Mouse (Mus musculus): ENCODE measurements at regions not wholly inside any gene's neighbourhood (a gene's known extent, or its start where the extent isn't known, plus 50 kb on each side); places are given as distances from the start of the nearest gene placed in this dataset.

GRCm38 (mm10) chr5:100268111-100268878 lies 108.7 kb upstream of the Tmem150c start:
- no peaks in the 10 kb centered on the region for H3K36me3 ChIP-seq (replicated peaks)
- no peaks in the 10 kb centered on the region for H3K9me3 ChIP-seq
- H3K9ac ChIP-seq: no peak overlapping the region
- no peak overlapping the region for H3K4me2 ChIP-seq
- H3K4me1 ChIP-seq: peaks cover 9% of the 10 kb centered on the region; the same call in 1 of the 2 replicates
- WGBS: 62% methylated on average over 8 of the region's 8 CpGs
- no peaks in the 10 kb centered on the region for H3K27me3 ChIP-seq (replicated peaks)
- no peak for ATAC-seq (replicated peaks)
- H3K27ac ChIP-seq: no peak overlapping the region
- no peak overlapping the region for H3K4me3 ChIP-seq

- H3K27me3 ChIP-seq (replicated peaks): no peaks in the 10 kb centered on the region
- no peak for ATAC-seq (replicated peaks)
- H3K4me2 ChIP-seq: no peak overlapping the region
- peaks cover 9% of the 10 kb centered on the region; the same call in 1 of the 2 replicates for H3K4me1 ChIP-seq
- 65% methylated on average over 17 of the region's 17 CpGs for WGBS
- H3K9me3 ChIP-seq: no peaks in the 10 kb centered on the region
- H3K27ac ChIP-seq: 0 out of 2 replicates have a peak overlapping the region, but pooled peaks have one; percentile 25
- H3K9ac ChIP-seq: no peak overlapping the region
- no peaks in the 10 kb centered on the region for H3K36me3 ChIP-seq (replicated peaks)
- no peak overlapping the region for H3K4me3 ChIP-seq
Measured at GRCm38 (mm10) chr5:100266671-100267510, 107.3 kb upstream of the Tmem150c start.

GRCm38 (mm10) chr5:100259803-100260693 lies 100.4 kb upstream of the Tmem150c start:
- Histone ChIP-seq H3K4me1 (no peaks in the 10 kb centered on the region), H3K27ac (no peak overlapping the region), H3K4me3 (no peak overlapping the region), H3K9me3 (no peaks in the 10 kb centered on the region), H3K36me3 (replicated peaks) (no peaks in the 10 kb centered on the region), H3K4me2 (no peak overlapping the region), H3K27me3 (replicated peaks) (no peaks in the 10 kb centered on the region), H3K9ac (no peak overlapping the region)
- 60% methylated on average over 8 of the region's 8 CpGs for WGBS
- ATAC-seq (replicated peaks): no peak; the same call in 1 of the 2 replicates

GRCm38 (mm10) chr5:100258952-100259710 lies 99.5 kb upstream of the Tmem150c start:
- WGBS: 58% methylated on average over 12 of the region's 12 CpGs
- Histone ChIP-seq H3K36me3 (replicated peaks) (no peaks in the 10 kb centered on the region), H3K27ac (no peak overlapping the region), H3K27me3 (replicated peaks) (no peaks in the 10 kb centered on the region), H3K4me3 (no peak overlapping the region), H3K4me1 (no peaks in the 10 kb centered on the region), H3K9me3 (no peaks in the 10 kb centered on the region), H3K9ac (no peak overlapping the region), H3K4me2 (no peak overlapping the region)
- ATAC-seq (replicated peaks): no peak

GRCm38 (mm10) chr5:100255276-100255675 lies 95.7 kb upstream of the Tmem150c start:
- 90% methylated on average over 9 of the region's 9 CpGs for WGBS
- Histone ChIP-seq H3K27ac (no peak overlapping the region), H3K4me3 (no peak overlapping the region), H3K9me3 (no peaks in the 10 kb centered on the region), H3K9ac (no peak overlapping the region), H3K4me1 (no peaks in the 10 kb centered on the region), H3K36me3 (replicated peaks) (no peaks in the 10 kb centered on the region), H3K4me2 (no peak overlapping the region), H3K27me3 (replicated peaks) (no peaks in the 10 kb centered on the region)
- no peak for ATAC-seq (replicated peaks)

GRCm38 (mm10) chr5:100252036-100252435 lies 92.4 kb upstream of the Tmem150c start:
- ATAC-seq (replicated peaks): no peak
- H3K36me3 ChIP-seq (replicated peaks): no peaks in the 10 kb centered on the region
- no peak overlapping the region for H3K4me3 ChIP-seq
- H3K4me2 ChIP-seq: no peak overlapping the region
- WGBS: 92% methylated on average over 6 of the region's 6 CpGs
- H3K27me3 ChIP-seq (replicated peaks): no peaks in the 10 kb centered on the region
- no peaks in the 10 kb centered on the region for H3K4me1 ChIP-seq
- H3K9me3 ChIP-seq: no peaks in the 10 kb centered on the region
- H3K27ac ChIP-seq: no peak overlapping the region
- H3K9ac ChIP-seq: no peak overlapping the region

- Histone ChIP-seq H3K36me3 (replicated peaks) (no peaks in the 10 kb centered on the region), H3K9me3 (no peaks in the 10 kb centered on the region), H3K4me1 (no peaks in the 10 kb centered on the region), H3K4me3 (no peak overlapping the region), H3K4me2 (no peak overlapping the region), H3K9ac (no peak overlapping the region), H3K27ac (no peak overlapping the region), H3K27me3 (replicated peaks) (no peaks in the 10 kb centered on the region)
- 56% methylated on average over 3 of the region's 3 CpGs for WGBS
- ATAC-seq (replicated peaks): no peak
Measured at GRCm38 (mm10) chr5:100249757-100250156, 90.1 kb upstream of the Tmem150c start.

- Histone ChIP-seq H3K9ac (no peak overlapping the region), H3K4me1 (no peaks in the 10 kb centered on the region), H3K36me3 (replicated peaks) (no peaks in the 10 kb centered on the region), H3K9me3 (no peaks in the 10 kb centered on the region), H3K27me3 (replicated peaks) (no peaks in the 10 kb centered on the region), H3K4me3 (no peak overlapping the region), H3K4me2 (no peak overlapping the region), H3K27ac (no peak overlapping the region)
- 78% methylated on average over 5 of the region's 5 CpGs for WGBS
- no peak for ATAC-seq (replicated peaks)
Measured at GRCm38 (mm10) chr5:100248611-100249010, 89.0 kb upstream of the Tmem150c start.

- WGBS: 97% methylated on average over 2 of the region's 2 CpGs
- no peak overlapping the region for H3K4me2 ChIP-seq
- no peaks in the 10 kb centered on the region for H3K36me3 ChIP-seq (replicated peaks)
- no peak overlapping the region for H3K27ac ChIP-seq
- no peaks in the 10 kb centered on the region for H3K4me1 ChIP-seq
- no peak overlapping the region for H3K9ac ChIP-seq
- ATAC-seq (replicated peaks): 0 out of 2 replicates have a peak, but pooled peaks have one; percentile 24
- no peaks in the 10 kb centered on the region for H3K27me3 ChIP-seq (replicated peaks)
- H3K4me3 ChIP-seq: no peak overlapping the region
- H3K9me3 ChIP-seq: no peaks in the 10 kb centered on the region
Measured at GRCm38 (mm10) chr5:100246709-100247108, 87.1 kb upstream of the Tmem150c start.

GRCm38 (mm10) chr5:100244811-100245210 lies 85.2 kb upstream of the Tmem150c start:
- Histone ChIP-seq H3K4me2 (no peak overlapping the region), H3K27ac (no peak overlapping the region), H3K9me3 (no peaks in the 10 kb centered on the region), H3K4me3 (no peak overlapping the region), H3K4me1 (0 out of 2 replicates have a peak, but pooled peaks cover under 1% of the 10 kb centered on the region), H3K36me3 (replicated peaks) (no peaks in the 10 kb centered on the region), H3K9ac (no peak overlapping the region), H3K27me3 (replicated peaks) (no peaks in the 10 kb centered on the region)
- WGBS: 75% methylated on average over 3 of the region's 3 CpGs
- no peak for ATAC-seq (replicated peaks)

GRCm38 (mm10) chr5:100240876-100241275 lies 81.3 kb upstream of the Tmem150c start:
- no peak overlapping the region for H3K4me2 ChIP-seq
- 66% methylated on average over 6 of the region's 6 CpGs for WGBS
- ATAC-seq (replicated peaks): no peak

More at GRCm38 (mm10) chr5:100240876-100241275, 81.3 kb upstream of the Tmem150c start:
- Histone ChIP-seq H3K36me3 (replicated peaks) (no peaks in the 10 kb centered on the region), H3K27ac (no peak overlapping the region), H3K4me3 (no peak overlapping the region), H3K4me1 (peaks cover 5% of the 10 kb centered on the region; the same call in 1 of the 2 replicates), H3K27me3 (replicated peaks) (no peaks in the 10 kb centered on the region), H3K9ac (no peak overlapping the region), H3K9me3 (no peaks in the 10 kb centered on the region)
